Mouse (Mus musculus) right cerebral cortex, postnatal 14 days (tissue): ENCODE data around the gene Gm45062.

Experiments used
- DNase-seq: peaks from one replicate; pipeline ENCODE4 v3.0.0; 2022

Gm45062 gene

GRCm38 (mm10) chr6:8420187-8420503 lies 160.9 kb downstream of the Gm45062 start:
- DNase-seq: no peak

GRCm38 (mm10) chr6:8421421-8421820 lies 162.2 kb downstream of the Gm45062 start:
- DNase-seq: no peak

DNA sequence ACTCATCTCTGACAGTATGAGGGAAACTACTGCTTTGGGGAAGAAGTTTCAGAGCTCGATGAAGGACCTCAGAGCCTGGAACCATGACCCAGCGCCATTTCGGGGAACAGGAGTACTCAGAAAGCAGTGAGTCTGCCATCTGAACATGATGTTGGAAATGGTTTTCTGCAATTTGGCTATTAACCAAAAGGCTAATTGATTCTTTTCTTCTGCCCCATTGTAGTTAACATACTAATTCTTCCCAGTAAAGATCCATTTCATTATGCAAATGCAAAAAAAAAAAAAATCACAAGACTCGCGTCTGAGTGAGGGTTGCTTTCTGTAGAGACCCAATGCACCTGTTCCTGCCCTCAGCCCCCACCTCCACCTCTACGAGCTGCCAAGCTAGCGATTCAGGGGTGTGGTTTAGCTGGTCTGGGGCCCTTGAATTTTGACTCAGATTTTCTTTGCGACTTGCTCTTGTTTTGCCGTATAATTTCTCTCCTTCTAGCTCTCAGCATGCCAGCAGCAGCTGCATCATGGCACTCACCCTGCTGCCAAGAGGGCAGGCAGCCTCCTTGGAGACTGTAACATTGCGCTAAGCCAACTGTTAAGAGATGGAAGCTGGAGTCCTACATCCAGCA lies 162.8 kb downstream of the Gm45062 start:
- DNase-seq: no peak

GRCm38 (mm10) chr6:8423142-8423541 lies 163.9 kb downstream of the Gm45062 start:
- no peak for DNase-seq

- no peak for DNase-seq
Observed at GRCm38 (mm10) chr6:8427692-8428091, 168.4 kb downstream of the Gm45062 start.

GRCm38 (mm10) chr6:8430610-8431234 lies 171.5 kb downstream of the Gm45062 start:
- no peak for DNase-seq

DNA sequence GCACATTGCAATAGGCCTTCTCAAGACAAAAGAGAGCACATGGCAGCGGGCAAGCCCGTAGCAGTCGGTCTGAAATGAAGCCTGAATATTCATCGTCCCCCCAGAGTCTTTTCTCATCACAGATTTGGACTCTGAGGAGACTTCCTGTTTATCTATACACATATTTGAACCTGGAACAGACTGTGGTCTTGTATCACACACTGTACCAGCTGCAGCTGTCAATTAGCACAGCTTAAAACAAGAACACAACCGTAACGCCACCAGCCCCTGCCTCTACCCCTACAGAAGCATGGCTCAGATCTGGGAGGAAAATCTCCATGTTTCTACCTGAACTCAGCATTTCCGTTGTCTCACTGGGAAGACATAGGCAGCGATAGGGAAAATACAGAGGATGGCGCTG lies 173.9 kb downstream of the Gm45062 start:
- DNase-seq: no peak

DNA sequence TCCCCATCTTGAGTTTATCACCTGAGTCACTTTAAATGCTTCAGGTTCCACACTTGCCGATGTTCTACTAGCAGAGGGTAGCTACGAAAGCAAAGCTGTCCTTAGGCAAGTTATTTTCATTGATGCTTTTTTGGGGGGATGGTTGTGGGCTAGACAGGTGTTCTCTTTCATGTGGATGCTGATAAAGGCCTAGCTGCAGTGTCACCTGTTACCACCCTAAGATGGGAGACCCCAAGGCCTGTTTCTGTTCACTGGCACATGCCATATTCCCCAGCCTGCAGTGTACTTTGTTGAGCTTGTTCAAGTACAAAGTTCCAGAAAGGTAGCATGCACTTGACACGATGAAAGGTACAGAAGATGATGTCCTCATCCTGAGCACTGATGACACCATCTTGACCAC lies 178.7 kb downstream of the Gm45062 start:
- no peak for DNase-seq

DNA sequence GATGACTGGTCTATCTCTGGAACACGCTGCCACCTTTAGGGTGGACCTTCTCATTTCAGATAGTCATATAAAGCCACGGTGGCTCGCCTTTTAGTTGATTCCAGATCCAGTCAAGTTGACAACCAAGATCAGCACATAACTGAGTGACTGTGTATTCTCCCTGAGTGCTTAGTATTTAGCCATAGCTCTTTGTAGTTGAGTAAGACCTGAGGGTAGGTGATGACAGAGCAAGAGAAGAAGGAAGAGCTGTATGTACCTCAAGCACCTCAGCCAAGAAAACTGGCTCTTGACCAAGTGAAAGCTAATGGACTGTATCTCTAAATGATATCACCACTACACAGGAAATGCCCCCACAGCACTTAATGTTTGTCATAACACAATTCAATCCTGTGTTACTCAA lies 182.6 kb downstream of the Gm45062 start:
- no peak for DNase-seq

DNA sequence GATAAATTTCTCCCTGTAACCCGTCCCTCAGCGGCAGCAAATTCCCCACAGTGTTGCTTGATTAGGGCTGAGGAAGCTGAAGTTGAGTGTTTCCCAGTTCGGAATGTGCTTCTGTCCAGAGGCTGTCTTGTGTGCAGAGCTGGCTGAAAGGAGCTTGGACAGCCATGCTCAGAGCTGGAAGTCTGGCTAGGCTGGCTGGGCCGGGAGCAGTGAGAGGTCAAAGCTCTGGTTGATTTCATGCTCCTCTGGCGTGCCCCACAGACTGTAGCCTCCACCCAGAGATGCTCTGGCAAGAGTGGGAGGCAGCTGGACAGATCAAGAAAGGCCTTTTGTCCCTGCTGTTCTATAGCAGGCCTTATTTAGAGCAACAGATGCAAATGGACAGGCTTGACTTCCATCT lies 187.5 kb downstream of the Gm45062 start:
- no peak for DNase-seq

DNA sequence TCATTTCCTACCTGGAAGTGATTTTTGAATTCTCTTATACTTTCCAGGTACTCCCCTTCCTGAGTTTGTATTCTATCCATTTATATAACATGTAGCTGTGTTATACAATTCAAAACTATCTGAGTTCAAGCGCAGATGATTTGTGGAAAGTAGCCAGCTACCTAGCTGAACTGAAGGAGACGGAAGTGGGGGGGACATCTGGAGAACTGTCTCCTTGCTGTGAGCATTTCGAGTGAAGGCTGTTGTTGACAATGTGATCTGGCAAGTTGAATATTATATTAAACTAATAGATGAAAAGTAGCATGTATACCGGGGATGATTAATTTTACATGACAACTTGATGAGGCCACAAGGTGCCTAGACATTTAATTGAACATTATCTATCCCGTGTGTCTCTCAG lies 196.3 kb downstream of the Gm45062 start:
- DNase-seq: no peak

- DNase-seq: no peak
Observed at GRCm38 (mm10) chr6:8458596-8458995, 199.3 kb downstream of the Gm45062 start.

DNA sequence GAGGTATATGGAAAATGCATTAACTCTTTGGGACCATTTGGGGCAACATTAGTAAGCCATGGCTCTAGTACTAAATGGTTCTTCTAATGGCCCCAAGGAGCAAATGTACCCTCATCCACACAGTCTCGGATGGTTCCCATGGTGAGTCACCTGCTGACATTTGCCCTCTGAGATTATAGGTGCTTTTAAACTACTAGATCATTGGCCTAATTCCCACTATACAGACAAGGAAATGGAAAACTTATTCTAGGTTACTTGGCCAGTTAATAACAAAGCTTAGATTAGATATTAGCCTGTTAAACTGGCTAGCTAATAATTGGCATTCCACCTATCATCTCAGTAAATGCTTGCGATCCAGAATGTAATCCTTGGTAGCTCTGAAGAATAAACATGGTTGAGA lies 203.2 kb downstream of the Gm45062 start:
- no peak for DNase-seq

DNA sequence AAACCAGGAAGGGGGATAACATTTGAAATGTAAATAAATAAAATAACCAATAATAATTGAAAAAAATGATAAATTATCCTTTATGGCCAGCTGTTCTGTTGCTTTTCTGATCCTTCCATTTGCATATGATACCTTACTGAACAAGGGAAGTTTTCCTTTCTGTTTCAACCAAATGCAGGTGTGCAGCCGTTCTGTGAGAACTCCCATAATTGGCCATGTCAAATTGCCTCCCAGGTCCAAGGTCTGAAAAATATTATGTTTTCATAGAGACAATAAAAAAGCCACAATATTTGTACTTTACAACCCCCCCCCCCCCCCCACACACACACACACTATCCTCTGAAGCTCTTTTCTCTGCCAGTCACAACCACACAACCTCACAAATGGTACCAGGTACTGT lies 206.1 kb downstream of the Gm45062 start:
- DNase-seq: no peak

DNA sequence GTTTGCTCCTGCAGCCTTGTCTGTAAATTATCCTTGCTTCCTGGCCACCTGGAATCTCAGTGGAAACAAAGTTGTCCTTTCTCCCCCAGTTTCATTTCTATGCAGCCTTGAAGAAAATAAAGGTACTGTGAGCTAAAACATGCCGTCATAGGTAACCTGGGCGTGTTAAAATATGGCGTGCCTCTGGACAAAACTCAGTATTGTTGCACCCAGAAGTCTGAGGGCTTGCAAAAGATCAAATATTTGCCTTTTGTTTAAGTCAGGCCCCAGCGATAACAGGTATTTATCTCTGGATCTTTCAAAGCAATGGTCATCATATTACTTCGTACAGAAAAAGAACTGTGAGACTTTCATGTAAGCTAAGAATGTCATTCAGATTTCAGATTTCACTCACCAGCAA lies 206.7 kb downstream of the Gm45062 start:
- no peak for DNase-seq

GRCm38 (mm10) chr6:8467667-8468337 lies 208.6 kb downstream of the Gm45062 start:
- no peak for DNase-seq

DNA sequence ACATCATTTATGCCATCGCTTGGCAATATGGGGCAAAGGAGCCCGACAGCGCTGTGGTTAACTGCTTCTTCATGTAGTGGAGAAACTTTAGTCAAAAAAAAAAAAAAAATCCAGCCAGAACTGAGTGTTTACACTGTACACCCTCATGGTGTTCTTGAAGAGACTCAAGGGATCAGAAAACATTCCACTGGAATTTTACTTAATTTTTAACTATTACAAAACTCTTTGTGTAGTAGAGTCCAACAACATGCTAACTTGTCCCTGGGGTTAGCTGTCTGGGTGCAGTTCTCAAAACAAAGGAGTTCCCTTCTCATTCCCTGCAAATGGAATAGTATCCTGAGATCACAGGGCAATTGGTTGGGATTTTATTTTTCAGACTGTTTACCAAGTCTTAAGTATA lies 210.7 kb downstream of the Gm45062 start:
- DNase-seq: no peak

DNA sequence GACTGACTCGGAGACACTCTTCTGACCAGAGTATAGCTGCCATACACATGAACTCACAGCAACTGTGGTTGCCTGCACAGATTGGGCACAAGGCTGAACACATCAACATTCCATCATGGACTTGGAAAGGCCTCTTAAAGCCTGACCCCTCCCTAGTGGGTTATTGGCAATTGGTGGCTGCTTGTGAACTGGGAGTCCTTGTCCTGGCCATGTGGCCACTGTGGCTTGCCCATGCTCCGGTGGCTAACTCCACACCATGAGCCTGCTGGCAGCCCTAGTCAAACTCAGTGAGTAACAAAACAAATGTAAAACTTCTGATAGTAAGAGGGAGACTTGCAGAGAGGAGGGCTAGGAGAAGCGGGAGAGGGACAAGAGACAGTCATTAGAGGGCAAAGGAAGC lies 212.9 kb downstream of the Gm45062 start:
- no peak for DNase-seq

- no peak for DNase-seq
Observed at GRCm38 (mm10) chr6:8472915-8473314, 213.7 kb downstream of the Gm45062 start.

DNA sequence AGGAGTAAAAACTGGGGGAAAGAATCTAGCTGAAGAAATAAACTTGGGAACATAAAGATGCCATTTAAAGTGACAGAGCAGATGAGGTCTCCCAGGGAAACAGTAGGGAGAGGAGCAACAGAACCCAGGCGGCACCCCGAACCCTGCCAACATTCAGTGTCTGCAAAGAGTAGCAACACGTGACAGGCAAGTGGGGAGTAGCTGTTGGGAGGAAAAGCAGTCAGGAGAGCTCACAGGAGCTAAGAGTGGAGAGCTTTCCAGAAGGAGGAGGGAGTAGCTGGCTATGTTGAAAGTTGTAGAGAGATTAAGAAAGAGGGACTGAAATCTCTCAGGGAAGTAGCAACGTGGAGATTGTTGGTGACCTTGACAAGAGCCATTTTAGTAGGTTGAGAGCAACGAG lies 214.2 kb downstream of the Gm45062 start:
- no peak for DNase-seq

DNA sequence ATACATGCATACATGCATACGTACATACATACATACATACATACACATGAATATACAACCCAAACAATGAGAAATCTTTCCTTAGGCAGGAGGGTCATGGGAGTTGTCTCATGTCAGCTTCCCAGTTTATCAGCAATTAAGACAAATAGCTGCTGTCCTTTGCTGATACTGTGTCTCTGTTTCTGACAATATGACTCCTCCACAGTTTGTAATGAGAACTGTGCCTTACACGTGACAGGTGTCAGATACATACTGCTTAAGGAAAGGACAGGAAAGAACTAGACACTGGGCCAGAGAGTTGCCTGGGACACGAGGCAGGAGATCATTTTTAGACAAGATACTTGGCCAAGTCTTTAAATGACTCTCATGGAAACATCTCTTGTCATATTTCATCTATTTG lies 215.1 kb downstream of the Gm45062 start:
- DNase-seq: no peak

DNA sequence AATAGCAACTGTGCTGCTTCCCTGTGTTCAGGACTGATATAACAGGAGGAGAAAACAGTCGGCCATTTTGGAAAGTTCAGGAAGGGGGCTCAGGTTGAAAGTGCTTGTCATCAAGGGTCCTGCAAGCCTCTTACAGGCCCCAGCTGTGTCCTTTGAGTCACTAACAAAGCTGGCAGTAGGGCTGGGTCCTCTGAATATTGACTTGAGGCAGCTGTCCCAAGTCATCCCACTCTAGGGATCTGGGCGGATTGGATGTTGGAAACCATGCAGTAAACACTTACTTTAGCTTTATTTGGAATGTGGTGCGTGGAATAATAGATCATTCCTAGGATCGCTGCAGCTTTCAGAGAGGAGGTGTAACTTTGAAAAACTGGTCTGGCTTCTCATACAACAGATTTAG lies 215.6 kb downstream of the Gm45062 start:
- no peak for DNase-seq

- DNase-seq: no peak
Observed at GRCm38 (mm10) chr6:8479176-8479575, 219.9 kb downstream of the Gm45062 start.

- DNase-seq: no peak
Observed at GRCm38 (mm10) chr6:8484437-8485275, 225.4 kb downstream of the Gm45062 start.
